Mouse (Mus musculus): Measurements from ENCODE around the gene Kmt2b. TPM values are rescaled to one million over a fixed set of nuclear protein-coding genes. Genes with fewer than 3 reads are reported as not detected.

Kmt2b gene
- polyA plus RNA-seq, 1 experiment from 2014 or later = 14.8 TPM

DNA sequence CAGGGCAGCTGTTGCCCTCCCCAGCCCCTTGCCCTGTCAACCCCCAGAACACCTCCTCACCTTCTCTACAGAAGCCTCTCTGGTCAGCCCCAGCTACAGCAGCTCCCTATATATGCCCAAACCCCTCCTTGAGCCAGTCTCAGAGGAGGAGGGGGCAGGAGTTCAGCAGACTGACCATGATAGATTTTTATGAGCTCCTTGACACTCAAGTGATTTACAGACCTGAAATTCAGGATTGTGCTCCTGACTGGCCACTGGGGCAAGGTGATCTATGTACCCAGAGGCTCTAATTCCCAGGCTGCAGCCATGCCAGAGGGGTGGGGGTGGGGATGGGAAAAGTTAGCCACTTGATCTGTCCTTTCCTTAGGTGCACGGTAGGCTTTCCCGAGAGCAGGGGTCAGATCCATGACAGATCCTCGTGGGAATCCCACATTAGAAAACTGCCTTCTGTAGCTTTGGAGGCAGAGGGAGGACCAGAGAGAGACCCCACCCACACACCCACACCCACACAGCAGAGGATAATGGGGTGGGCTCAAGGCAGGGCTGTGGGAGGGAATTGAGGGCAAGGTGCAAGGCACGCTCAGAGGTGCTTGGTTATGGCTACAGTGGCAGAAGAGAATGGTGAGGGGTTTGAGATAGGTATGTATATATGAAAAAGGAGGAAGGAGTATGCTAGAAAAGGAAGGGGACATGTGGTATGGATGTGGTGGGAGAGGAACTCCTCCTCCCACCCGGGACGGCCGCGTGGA is 24.3 kb upstream of the Kmt2b start, which contains the start of gene Upk1a:
Gene Upk1a, minus strand, starts transcription at position 194 of the 749 bp plus-strand sequence.
- H3K9ac ChIP-seq = no peak within 1 kb of the TSS
- WGBS = 59% methylated on average over 8 of the region's 8 CpGs
- no peak; the same call in 1 of the 2 replicates for ATAC-seq (ENCODE audit: insufficient read depth)

GRCm38 (mm10) chr7:30610043-30610442 is 21.5 kb upstream of the Kmt2b start:
- Histone ChIP-seq H3K9ac (no peak overlapping the region), H3K27ac (ENCODE audit: low read depth) (no peak overlapping the region), H3K4me1 (ENCODE audit: insufficient read depth) (no peaks in the 10 kb centered on the region), H3K9me3 (ENCODE audit: low read depth, low read length) (no peaks in the 10 kb centered on the region), H3K4me2 (no peak overlapping the region), H3K36me3 (ENCODE audit: insufficient read depth) (no peaks in the 10 kb centered on the region), H3K27me3 (ENCODE audit: insufficient read depth, low read length) (no peaks in the 10 kb centered on the region), H3K4me3 (ENCODE audit: low read depth, low read length) (no peak overlapping the region)
- no peak for TF ChIP-seq CTCF (IDR thresholded peaks at IDR 0.05; ENCODE audit: low read depth)
- ATAC-seq (ENCODE audit: insufficient read depth) = no peak
- no peak for DNase-seq
- WGBS = 48% methylated on average over 7 of the region's 7 CpGs

More for the DNA sequence above, 24.3 kb upstream of the Kmt2b start, which contains the start of gene Upk1a:
- Histone ChIP-seq H3K4me2 (no peak within 1 kb of the TSS), H3K9me3 (ENCODE audit: low read depth, low read length) (no peaks in the 10 kb centered on the region), H3K4me3 (ENCODE audit: low read depth, low read length) (no peak within 1 kb of the TSS), H3K4me1 (ENCODE audit: insufficient read depth) (no peaks in the 10 kb centered on the region), H3K27me3 (ENCODE audit: insufficient read depth, low read length) (no peaks in the 10 kb centered on the region), H3K36me3 (ENCODE audit: insufficient read depth) (peaks cover 25% of the 10 kb centered on the region), H3K27ac (ENCODE audit: low read depth) (no peak within 1 kb of the TSS)
- no peak for TF ChIP-seq CTCF (IDR thresholded peaks at IDR 0.05; ENCODE audit: low read depth)
- DNase-seq = no peak

- no peak for TF ChIP-seq CTCF (IDR thresholded peaks at IDR 0.05; ENCODE audit: low read depth)
- no peaks in the 10 kb centered on the region for H3K4me1 ChIP-seq (ENCODE audit: insufficient read depth)
- no peak for DNase-seq
- no peaks in the 10 kb centered on the region for H3K36me3 ChIP-seq (ENCODE audit: insufficient read depth)
- H3K9me3 ChIP-seq (ENCODE audit: low read depth, low read length) = no peaks in the 10 kb centered on the region
- no peak for ATAC-seq (ENCODE audit: insufficient read depth)
- no peaks in the 10 kb centered on the region for H3K27me3 ChIP-seq (ENCODE audit: insufficient read depth, low read length)
- H3K4me2 ChIP-seq = no peak overlapping the region
- H3K27ac ChIP-seq (ENCODE audit: low read depth) = no peak overlapping the region
- no peak overlapping the region for H3K4me3 ChIP-seq (ENCODE audit: low read depth, low read length)
- WGBS = 49% methylated on average over 16 of the region's 16 CpGs
- no peak overlapping the region for H3K9ac ChIP-seq
Measured at GRCm38 (mm10) chr7:30608476-30608875, 19.9 kb upstream of the Kmt2b start.

GRCm38 (mm10) chr7:30607706-30608309 is 19.3 kb upstream of the Kmt2b start:
- H3K27me3 ChIP-seq (ENCODE audit: insufficient read depth, low read length) = no peaks in the 10 kb centered on the region
- DNase-seq = peak; percentile 72
- ATAC-seq (ENCODE audit: insufficient read depth) = 0 out of 2 replicates have a peak, but pooled peaks have one; percentile 44
- no peak overlapping the region for H3K27ac ChIP-seq (ENCODE audit: low read depth)
- H3K36me3 ChIP-seq (ENCODE audit: insufficient read depth) = no peaks in the 10 kb centered on the region
- no peak overlapping the region for H3K4me2 ChIP-seq
- peak; percentile 81 for TF ChIP-seq CTCF (IDR thresholded peaks at IDR 0.05; ENCODE audit: low read depth)
- H3K4me1 ChIP-seq (ENCODE audit: insufficient read depth) = no peaks in the 10 kb centered on the region
- H3K9me3 ChIP-seq (ENCODE audit: low read depth, low read length) = no peaks in the 10 kb centered on the region
- H3K9ac ChIP-seq = no peak overlapping the region
- 18% methylated on average over 8 of the region's 8 CpGs for WGBS
- no peak overlapping the region for H3K4me3 ChIP-seq (ENCODE audit: low read depth, low read length)

- 82% methylated on average over 8 of the region's 8 CpGs for WGBS
- no peak overlapping the region for H3K4me3 ChIP-seq (ENCODE audit: low read depth, low read length)
Measured at GRCm38 (mm10) chr7:30604944-30605343, 16.4 kb upstream of the Kmt2b start.

DNA sequence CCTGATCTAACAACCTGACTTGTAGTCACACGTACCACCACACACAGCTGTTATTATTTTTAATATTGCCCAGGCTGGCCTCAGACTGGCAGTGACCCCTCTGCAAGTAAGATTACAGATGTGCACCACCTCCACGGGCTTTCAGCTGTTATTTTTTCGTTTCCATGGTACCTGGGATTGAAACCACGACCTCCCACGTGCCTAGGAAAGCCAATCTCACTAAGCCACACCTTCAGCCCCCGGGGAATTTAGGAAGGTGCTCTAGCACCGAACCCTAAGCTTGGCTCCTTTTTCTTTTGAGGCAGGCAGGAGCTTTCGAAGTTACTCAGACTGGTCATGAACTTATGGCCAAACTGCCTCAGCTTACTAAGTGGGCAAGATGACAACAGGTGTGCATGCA is 15.9 kb upstream of the Kmt2b start:
- Histone ChIP-seq H3K9me3 (ENCODE audit: low read depth, low read length) (no peaks in the 10 kb centered on the region), H3K4me1 (ENCODE audit: insufficient read depth) (no peaks in the 10 kb centered on the region; the same call in 1 of the 2 replicates), H3K4me2 (no peak overlapping the region), H3K36me3 (ENCODE audit: insufficient read depth) (no peaks in the 10 kb centered on the region), H3K4me3 (ENCODE audit: low read depth, low read length) (no peak overlapping the region), H3K27ac (ENCODE audit: low read depth) (no peak overlapping the region), H3K9ac (no peak overlapping the region), H3K27me3 (ENCODE audit: insufficient read depth, low read length) (no peaks in the 10 kb centered on the region)
- DNase-seq = no peak
- no peak for ATAC-seq (ENCODE audit: insufficient read depth)
- no peak for TF ChIP-seq CTCF (IDR thresholded peaks at IDR 0.05; ENCODE audit: low read depth)
- WGBS = 46% methylated on average over 8 of the region's 8 CpGs

More at GRCm38 (mm10) chr7:30604944-30605343, 16.4 kb upstream of the Kmt2b start:
- H3K4me1 ChIP-seq (ENCODE audit: insufficient read depth) = no peaks in the 10 kb centered on the region; the same call in 1 of the 2 replicates
- DNase-seq (no peak), ATAC-seq (ENCODE audit: insufficient read depth) (no peak)
- H3K9ac ChIP-seq = no peak overlapping the region
- H3K27me3 ChIP-seq (ENCODE audit: insufficient read depth, low read length) = no peaks in the 10 kb centered on the region
- no peak overlapping the region for H3K4me2 ChIP-seq
- no peaks in the 10 kb centered on the region for H3K36me3 ChIP-seq (ENCODE audit: insufficient read depth)
- H3K27ac ChIP-seq (ENCODE audit: low read depth) = no peak overlapping the region
- H3K9me3 ChIP-seq (ENCODE audit: low read depth, low read length) = no peaks in the 10 kb centered on the region
- no peak for TF ChIP-seq CTCF (IDR thresholded peaks at IDR 0.05; ENCODE audit: low read depth)

DNA sequence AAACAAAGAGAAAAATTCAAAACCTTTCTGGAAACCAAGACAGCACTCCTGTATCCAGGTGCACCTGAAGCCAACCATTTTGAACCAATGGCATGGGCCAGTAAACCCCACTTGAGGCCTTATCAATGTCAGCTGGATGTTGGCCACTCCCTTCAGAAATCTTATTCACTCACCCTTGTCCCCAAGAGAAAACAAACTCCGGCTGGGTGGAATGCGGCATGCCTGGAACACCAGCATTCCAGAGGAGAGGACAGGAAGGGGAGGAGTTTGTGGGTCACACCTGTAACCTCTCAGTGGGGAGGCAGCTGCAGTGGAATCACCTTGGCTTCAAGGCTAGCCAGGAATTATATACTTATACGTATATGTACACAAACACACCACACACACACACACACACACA is 14.1 kb upstream of the Kmt2b start:
- Histone ChIP-seq H3K36me3 (ENCODE audit: insufficient read depth) (no peaks in the 10 kb centered on the region), H3K9ac (no peak overlapping the region), H3K4me1 (ENCODE audit: insufficient read depth) (no peaks in the 10 kb centered on the region; the same call in 1 of the 2 replicates), H3K27me3 (ENCODE audit: insufficient read depth, low read length) (no peaks in the 10 kb centered on the region), H3K4me2 (no peak overlapping the region), H3K27ac (ENCODE audit: low read depth) (peak overlapping the region; percentile 88), H3K9me3 (ENCODE audit: low read depth, low read length) (no peaks in the 10 kb centered on the region), H3K4me3 (ENCODE audit: low read depth, low read length) (no peak overlapping the region)
- DNase-seq = peak; percentile 76
- peak; percentile 52 for ATAC-seq (ENCODE audit: insufficient read depth)
- TF ChIP-seq CTCF (IDR thresholded peaks at IDR 0.05; ENCODE audit: low read depth) = no peak
- 19% methylated on average over 3 of the region's 3 CpGs for WGBS
